Mouse (Mus musculus) ES-Bruce4 (cell line): ENCODE results near the gene Metrnl. TPM values are rescaled to one million over a fixed set of nuclear protein-coding genes. Genes with fewer than 3 reads are reported as not detected.

Experiments
- H3K27ac ChIP-seq: 2 replicates; pipeline ENCODE4 v1.5.1; 2012; ENCODE audit warnings: low read length, inconsistent platforms; ENCODE audit not compliant: insufficient read depth
- H3K27me3 ChIP-seq: 2 replicates; pipeline ENCODE4 v1.6.1; 2012; ENCODE audit warnings: mild to moderate bottlenecking, low read length, inconsistent platforms; ENCODE audit not compliant: control insufficient read depth, poor library complexity, insufficient read depth, severe bottlenecking
- H3K36me3 ChIP-seq: 2 replicates; pipeline ENCODE4 v1.6.1; 2012; ENCODE audit warnings: inconsistent platforms, mild to moderate bottlenecking, low read length, moderate library complexity; ENCODE audit not compliant: control insufficient read depth, poor library complexity, insufficient read depth, severe bottlenecking
- H3K4me1 ChIP-seq: one replicate; pipeline ENCODE4 v1.8.1; 2011; ENCODE audit warnings: low read length; ENCODE audit not compliant: control insufficient read depth, insufficient read depth
- H3K4me3 ChIP-seq: 2 replicates; pipeline ENCODE4 v1.5.1; 2011; ENCODE audit warnings: low read depth, mild to moderate bottlenecking, low read length
- H3K9ac ChIP-seq: 2 replicates; pipeline ENCODE4 v1.6.1; 2012; ENCODE audit warnings: low read depth, mild to moderate bottlenecking, inconsistent platforms; ENCODE audit not compliant: poor library complexity, severe bottlenecking
- H3K9me3 ChIP-seq: replicated peaks from 2 replicates; pipeline ENCODE4 v1.6.1; 2012; ENCODE audit warnings: mild to moderate bottlenecking, low read length, inconsistent platforms; ENCODE audit not compliant: control insufficient read depth, poor library complexity, insufficient read depth, severe bottlenecking
- CTCF ChIP-seq: IDR thresholded peaks from one replicate; pipeline ENCODE4 v1.8.1; 2011; ENCODE audit warnings: low read depth, low read length
- EP300 ChIP-seq: IDR thresholded peaks from 2 replicates; pipeline ENCODE4 v1.6.1; 2011; ENCODE audit warnings: low read depth, low read length; ENCODE audit not compliant: insufficient read depth
- POLR2A ChIP-seq: IDR thresholded peaks from one replicate; pipeline ENCODE4 v1.8.1; 2011; ENCODE audit warnings: low read length; ENCODE audit not compliant: insufficient read depth
- polyA plus RNA-seq: library from polyadenylated mRNA; stranded (reverse); fragments of >200 nt; gene quantifications from 2 replicates; pipeline ENCODE4 v1.2.4, GENCODE M21; 2011; ENCODE audit warnings: low read depth; ENCODE audit not compliant: missing spikeins, insufficient read depth, insufficient read length

Metrnl gene
- polyA plus RNA-seq, 1 experiment = 2.6 TPM

GRCm38 (mm10) chr11:121702895-121703618, 1.7 kb downstream of the Metrnl start:
- Histone ChIP-seq H3K27ac (no peak overlapping the region), H3K4me1 (no peaks in the 10 kb centered on the region), H3K36me3 (no peaks in the 10 kb centered on the region), H3K27me3 (0 out of 2 replicates have a peak, but pooled peaks cover 6% of the 10 kb centered on the region), H3K4me3 (peak overlapping the region; percentile 72), H3K9ac (peak overlapping the region; percentile 7), H3K9me3 (no peaks in the 10 kb centered on the region)
- TF ChIP-seq POLR2A (no peak), EP300 (no peak), CTCF (no peak)

- H3K27me3 ChIP-seq = 0 out of 2 replicates have a peak, but pooled peaks cover 6% of the 10 kb centered on the region
- no peak overlapping the region for H3K27ac ChIP-seq
- no peak overlapping the region; the same call in 1 of the 2 replicates for H3K9ac ChIP-seq
Observed at GRCm38 (mm10) chr11:121703619-121704215, 2.4 kb downstream of the Metrnl start.

GRCm38 (mm10) chr11:121706521-121707005, 5.2 kb downstream of the Metrnl start:
- Histone ChIP-seq H3K36me3 (no peaks in the 10 kb centered on the region), H3K4me3 (no peak overlapping the region), H3K9me3 (no peaks in the 10 kb centered on the region), H3K4me1 (no peaks in the 10 kb centered on the region), H3K27ac (no peak overlapping the region), H3K9ac (no peak overlapping the region), H3K27me3 (0 out of 2 replicates have a peak, but pooled peaks cover 6% of the 10 kb centered on the region)
- TF ChIP-seq POLR2A = no peak
- no peak for TF ChIP-seq EP300
- TF ChIP-seq CTCF = no peak

More at GRCm38 (mm10) chr11:121703619-121704215, 2.4 kb downstream of the Metrnl start:
- 0 out of 2 replicates have a peak overlapping the region, but pooled peaks have one; percentile 72 for H3K4me3 ChIP-seq
- no peaks in the 10 kb centered on the region for H3K9me3 ChIP-seq
- TF ChIP-seq CTCF = no peak
- no peak for TF ChIP-seq POLR2A
- TF ChIP-seq EP300 = no peak
- no peaks in the 10 kb centered on the region for H3K4me1 ChIP-seq
- H3K36me3 ChIP-seq = no peaks in the 10 kb centered on the region

GRCm38 (mm10) chr11:121709278-121709677, 7.9 kb downstream of the Metrnl start:
- 0 out of 2 replicates have a peak, but pooled peaks cover 2% of the 10 kb centered on the region for H3K27me3 ChIP-seq
- TF ChIP-seq POLR2A = no peak
- no peak for TF ChIP-seq EP300
- TF ChIP-seq CTCF = no peak
- H3K9me3 ChIP-seq = no peaks in the 10 kb centered on the region
- H3K4me1 ChIP-seq = no peaks in the 10 kb centered on the region
- no peak overlapping the region for H3K4me3 ChIP-seq
- no peak overlapping the region for H3K9ac ChIP-seq
- H3K36me3 ChIP-seq = no peaks in the 10 kb centered on the region
- H3K27ac ChIP-seq = no peak overlapping the region

GRCm38 (mm10) chr11:121710245-121710644, 8.9 kb downstream of the Metrnl start:
- H3K4me1 ChIP-seq = no peaks in the 10 kb centered on the region

GRCm38 (mm10) chr11:121712987-121713386, 11.6 kb downstream of the Metrnl start:
- Histone ChIP-seq H3K36me3 (no peaks in the 10 kb centered on the region), H3K4me1 (peaks cover 3% of the 10 kb centered on the region), H3K27ac (no peak overlapping the region), H3K27me3 (no peaks in the 10 kb centered on the region), H3K9me3 (no peaks in the 10 kb centered on the region), H3K4me3 (no peak overlapping the region), H3K9ac (no peak overlapping the region)
- TF ChIP-seq CTCF (no peak), POLR2A (no peak), EP300 (no peak)

More at GRCm38 (mm10) chr11:121710245-121710644, 8.9 kb downstream of the Metrnl start:
- no peaks in the 10 kb centered on the region for H3K36me3 ChIP-seq
- TF ChIP-seq CTCF (no peak), POLR2A (no peak), EP300 (no peak)
- H3K27me3 ChIP-seq = no peaks in the 10 kb centered on the region
- H3K9ac ChIP-seq = no peak overlapping the region
- H3K4me3 ChIP-seq = no peak overlapping the region
- no peak overlapping the region for H3K27ac ChIP-seq
- H3K9me3 ChIP-seq = no peaks in the 10 kb centered on the region
